Mouse (Mus musculus) liver, embryonic 14 days (tissue): ENCODE measurements around the gene Gm13695. TPM values are rescaled to one million over a fixed set of nuclear protein-coding genes. Genes with fewer than 3 reads are reported as not detected.

Experiments used
- polyA plus RNA-seq: library from polyadenylated mRNA; depleted of rRNA; stranded (reverse); fragments of >200 nt; gene quantifications from 2 replicates; pipeline ENCODE4 v1.2.3, GENCODE M21; 2012; rRNA removed

The Gm13695 gene
- 0.01 TPM in 1 of 2 replicates, not detected in the other for polyA plus RNA-seq

GRCm38 (mm10) chr2:83967013-83967412 lies at the start of gene Gm13695:
TSS of gene Gm13695 (plus strand) at chr2:83967313.

GRCm38 (mm10) chr2:83940931-83941361 lies 26.2 kb upstream of the Gm13695 start, which contains the start of gene Zswim2:
TSS of gene Zswim2 (minus strand) at chr2:83941228.

GRCm38 (mm10) chr2:83955393-83955792 lies 11.7 kb upstream of the Gm13695 start, which contains the start of gene Gm13698:
TSS of gene Gm13698 (plus strand) at chr2:83955693.

GRCm38 (mm10) chr2:83961203-83961602 lies 5.9 kb upstream of the Gm13695 start, which contains the start of gene Gm13693:
TSS of gene Gm13693 (plus strand) at chr2:83961503.

GRCm38 (mm10) chr2:83972823-83973222 lies 5.7 kb downstream of the Gm13695 start, which contains the start of gene Gm13696:
TSS of gene Gm13696 (plus strand) at chr2:83973123.

GRCm38 (mm10) chr2:83978633-83979032 lies 11.5 kb downstream of the Gm13695 start, which contains the start of gene Gm13694:
TSS of gene Gm13694 (plus strand) at chr2:83978933.

GRCm38 (mm10) chr2:83984443-83984842 lies 17.3 kb downstream of the Gm13695 start, which contains the start of gene Gm13697:
TSS of gene Gm13697 (plus strand) at chr2:83984743.

GRCm38 (mm10) chr2:83990253-83990652 lies 23.1 kb downstream of the Gm13695 start, which contains the start of gene Gm13691:
TSS of gene Gm13691 (plus strand) at chr2:83990553.

Other genes with a start within 250 kb of the Gm13695 start
- gene Itgav, start 242.9 kb upstream of the Gm13695 start, polyA plus RNA-seq: 4.7 and 5.9 TPM in 2 replicates
- gene Fam171b, start 154.7 kb upstream of the Gm13695 start, polyA plus RNA-seq: 0.10 and 0.17 TPM in 2 replicates
- gene Zswim2, start 26.1 kb upstream of the Gm13695 start, polyA plus RNA-seq: not detected in 2 replicates
- 0.01 TPM in 2 replicates for gene Gm13698, start 11.6 kb upstream of the Gm13695 start, polyA plus RNA-seq
- gene Gm13693, start 5.8 kb upstream of the Gm13695 start, polyA plus RNA-seq: 0.01 TPM in 2 replicates
- gene Gm13696, start 5.8 kb downstream of the Gm13695 start, polyA plus RNA-seq: 0.01 TPM in 2 replicates
- 0.01 TPM in 2 replicates for gene Gm13694, start 11.6 kb downstream of the Gm13695 start, polyA plus RNA-seq
- gene Gm13697, start 17.4 kb downstream of the Gm13695 start, polyA plus RNA-seq: 0.01 TPM in 2 replicates
- 0.01 TPM in 2 replicates for gene Gm13691, start 23.2 kb downstream of the Gm13695 start, polyA plus RNA-seq